Mouse (Mus musculus) heart, embryonic 15.5 days (tissue): ENCODE results near the gene Imp4. TPM values are rescaled to one million over a fixed set of nuclear protein-coding genes. Genes with fewer than 3 reads are reported as not detected.

Source experiments
- ATAC-seq: fragments of 200-750 bp; cut with Nextera tagmentation; replicated peaks from 2 replicates; pipeline ENCODE4 v1.8.0; 2017; ENCODE audit warnings: low read depth, moderate TSS enrichment; ENCODE audit not compliant: insufficient number of reproducible peaks, insufficient read depth, low FRiP score
- H3K27ac ChIP-seq: fragments of 300-500 bp; sonication (generic); 2 replicates; pipeline ENCODE4 v1.5.1; 2015; ENCODE audit warnings: mild to moderate bottlenecking, inconsistent platforms
- H3K27me3 ChIP-seq: fragments of 300-500 bp; sonication (generic); 2 replicates; pipeline ENCODE4 v1.6.1; 2015; ENCODE audit warnings: inconsistent platforms
- H3K36me3 ChIP-seq: fragments of 300-500 bp; sonication (generic); 2 replicates; pipeline ENCODE4 v1.6.1; 2015; ENCODE audit warnings: mild to moderate bottlenecking, inconsistent platforms
- H3K4me1 ChIP-seq: fragments of 300-500 bp; sonication (generic); replicated peaks from 2 replicates; pipeline ENCODE4 v1.6.1; 2015; ENCODE audit warnings: inconsistent platforms
- H3K4me2 ChIP-seq: fragments of 300-500 bp; sonication (generic); 2 replicates; pipeline ENCODE4 v1.6.1; 2015; ENCODE audit warnings: inconsistent platforms, mild to moderate bottlenecking, moderate library complexity
- H3K4me3 ChIP-seq: fragments of 300-500 bp; sonication (generic); 2 replicates; pipeline ENCODE4 v1.5.1; 2015; ENCODE audit warnings: mild to moderate bottlenecking, inconsistent platforms
- H3K9ac ChIP-seq: fragments of 300-500 bp; sonication (generic); 2 replicates; pipeline ENCODE4 v1.6.1; 2015; ENCODE audit warnings: mild to moderate bottlenecking, inconsistent platforms
- H3K9me3 ChIP-seq: fragments of 300-500 bp; sonication (generic); replicated peaks from 2 replicates; pipeline ENCODE4 v1.6.1; 2016; ENCODE audit warnings: inconsistent platforms
- WGBS: fragments of 180-500 bp; shearing (Covaris S2); methylation state at CpG from one replicate; pipeline ENCODE4 v1.1.7; 2015; ENCODE audit warnings: mixed read lengths; 5-methylcytosine and 5-hydroxymethylcytosine counted together
- polyA plus RNA-seq: library from polyadenylated mRNA; unstranded; fragments of >200 nt; fragmentation: Nextera tagmentation; extraction: Ambion mirVana; gene quantifications from 2 replicates; pipeline ENCODE4 v1.2.1, GENCODE M21; 2015

The Imp4 gene
- polyA plus RNA-seq: 50.2 and 63.2 TPM in 2 replicates

DNA sequence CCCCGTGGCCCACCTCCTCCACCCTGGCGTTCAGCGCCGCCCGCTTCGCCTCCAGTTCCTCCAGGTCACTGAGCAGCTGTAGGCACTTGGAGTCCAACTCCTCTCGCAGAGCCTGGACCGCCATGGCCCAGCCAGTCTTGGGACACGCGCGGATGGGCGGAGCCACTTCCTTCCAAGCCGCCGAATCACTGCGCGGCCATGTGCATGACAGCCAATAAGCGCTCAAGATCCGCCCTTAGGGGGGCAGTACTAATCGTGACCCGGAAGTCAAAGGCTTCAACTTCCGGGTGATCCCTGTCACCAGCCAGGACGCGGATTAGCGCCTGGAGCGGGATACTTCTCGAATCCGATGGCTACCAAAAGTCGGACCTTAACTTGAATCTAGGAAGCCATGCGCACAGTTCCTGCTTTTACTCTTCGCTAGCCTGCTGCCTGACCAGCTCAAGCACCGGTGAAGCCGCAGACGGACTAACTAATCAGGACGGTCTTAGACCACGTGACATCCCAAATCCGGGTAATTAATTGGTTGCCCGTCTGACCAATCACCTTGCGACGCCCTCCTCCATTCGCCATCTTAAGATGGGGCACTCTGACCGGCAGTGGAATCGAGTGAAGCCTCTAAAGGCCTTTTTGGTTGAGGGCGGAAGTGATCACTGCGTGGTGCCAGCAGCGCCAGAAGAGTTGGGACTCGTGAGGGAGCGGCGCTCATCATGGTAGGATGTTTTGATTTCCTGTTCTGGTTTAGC is at the start of gene Imp4, which contains the start of gene Ccdc115:
Gene Imp4, plus strand, starts transcription at position 637 of the 746 bp plus-strand sequence.
Gene Ccdc115, minus strand, starts transcription at position 458 of the 746 bp plus-strand sequence.
- Histone ChIP-seq H3K4me1 (peaks cover 20% of the 10 kb centered on the region), H3K4me2 (peak within 1 kb of the TSS; percentile 82), H3K4me3 (peak within 1 kb of the TSS; percentile 72), H3K9ac (peak within 1 kb of the TSS; percentile 70), H3K9me3 (no peaks in the 10 kb centered on the region), H3K36me3 (peaks cover 26% of the 10 kb centered on the region), H3K27ac (peak within 1 kb of the TSS; percentile 79), H3K27me3 (no peaks in the 10 kb centered on the region)
- under 1% methylated on average over 48 of the region's 48 CpGs for WGBS
- peak; percentile 96 for ATAC-seq

DNA sequence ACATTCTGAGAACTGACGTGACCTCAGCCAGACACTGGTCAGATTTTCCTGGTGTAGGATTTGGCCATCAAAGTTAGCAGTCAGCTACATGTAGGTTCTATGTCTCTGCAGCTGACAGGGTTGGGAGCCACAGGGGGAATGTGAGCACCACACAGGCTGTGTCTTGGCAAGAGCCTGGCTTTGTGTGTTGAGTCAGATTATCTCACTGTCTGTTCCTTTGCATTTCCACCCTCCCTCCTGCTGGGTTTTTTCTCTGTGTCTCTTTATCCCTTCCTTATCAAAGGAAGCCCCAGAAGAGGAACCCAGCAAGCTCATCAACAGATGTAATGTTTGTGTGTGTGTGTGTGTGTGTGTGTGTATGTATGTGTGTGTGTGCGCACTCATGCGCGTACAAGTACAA is 43.3 kb upstream of the Imp4 start:
- no peak overlapping the region for H3K4me3 ChIP-seq
- no peaks in the 10 kb centered on the region for H3K36me3 ChIP-seq
- no peak overlapping the region for H3K4me2 ChIP-seq
- no peaks in the 10 kb centered on the region for H3K9me3 ChIP-seq
- WGBS: 86% methylated on average over 4 of the region's 4 CpGs
- H3K27ac ChIP-seq: no peak overlapping the region
- H3K27me3 ChIP-seq: no peaks in the 10 kb centered on the region
- H3K9ac ChIP-seq: no peak overlapping the region
- no peak for ATAC-seq
- peaks cover 3% of the 10 kb centered on the region; the same call in 1 of the 2 replicates for H3K4me1 ChIP-seq

DNA sequence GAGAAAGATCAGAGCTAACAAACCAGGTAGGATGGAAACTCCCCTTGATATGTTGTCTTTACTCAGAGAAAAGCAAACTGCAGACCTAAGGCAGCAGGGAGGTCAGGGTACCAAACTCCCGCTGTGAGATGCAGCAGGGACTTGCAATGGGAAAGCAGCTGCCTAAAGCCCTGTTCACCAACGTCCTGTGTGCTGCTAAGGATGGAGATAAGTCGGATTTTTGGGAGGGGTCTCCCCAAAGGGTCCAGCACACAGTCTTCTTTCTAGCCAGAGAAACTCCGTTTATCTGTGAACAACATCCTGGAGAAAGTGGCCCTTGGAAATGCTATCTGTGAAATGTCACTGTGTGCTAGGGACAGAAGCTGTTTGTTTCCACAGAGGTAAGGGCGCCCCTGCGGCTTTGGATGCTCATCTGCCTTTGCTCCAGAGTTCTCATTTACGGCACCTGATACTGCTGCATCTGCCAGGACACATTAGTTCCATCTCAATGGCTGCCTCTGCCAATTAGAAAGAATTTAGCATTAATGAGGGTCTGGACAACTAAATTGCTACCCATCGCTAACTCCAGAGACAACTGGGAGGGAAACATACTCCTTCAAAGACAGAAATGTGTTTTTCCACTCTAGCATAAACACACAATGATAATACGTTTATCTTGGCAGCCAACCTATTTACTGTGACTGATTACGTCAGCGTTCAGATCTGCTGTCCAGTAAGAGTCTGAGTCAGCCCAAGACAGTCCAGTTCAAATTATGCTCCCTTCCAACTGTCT is 40.3 kb upstream of the Imp4 start:
- no peaks in the 10 kb centered on the region for H3K9me3 ChIP-seq
- ATAC-seq: peak; percentile 55; the same call in 1 of the 2 replicates
- H3K36me3 ChIP-seq: no peaks in the 10 kb centered on the region
- H3K4me1 ChIP-seq: peaks cover 3% of the 10 kb centered on the region; the same call in 1 of the 2 replicates
- no peak overlapping the region for H3K27ac ChIP-seq
- H3K27me3 ChIP-seq: no peaks in the 10 kb centered on the region
- H3K4me2 ChIP-seq: no peak overlapping the region
- WGBS: 34% methylated on average over 11 of the region's 11 CpGs
- H3K9ac ChIP-seq: no peak overlapping the region
- no peak overlapping the region for H3K4me3 ChIP-seq

DNA sequence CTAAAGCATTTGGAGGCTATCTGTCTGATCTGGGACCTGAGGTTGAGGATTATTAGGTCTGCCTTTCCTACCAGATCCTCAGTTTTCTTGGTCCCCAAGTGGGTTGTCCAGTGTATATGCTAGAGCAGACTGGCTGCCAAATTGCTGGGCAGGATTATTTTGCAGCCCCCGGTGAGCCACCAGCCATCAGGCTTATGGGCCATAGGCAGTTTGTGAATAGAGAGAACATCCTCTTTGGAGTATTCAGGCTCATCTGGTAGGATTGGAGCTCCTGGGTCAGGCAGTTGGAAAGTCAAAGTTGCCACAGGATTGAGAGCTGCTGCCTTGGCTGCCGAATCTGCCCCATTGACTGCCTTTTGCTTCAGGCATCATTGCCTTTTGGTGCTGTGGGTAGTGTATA is 11.2 kb upstream of the Imp4 start:
- WGBS: 92% methylated on average over 2 of the region's 2 CpGs
- no peaks in the 10 kb centered on the region for H3K27me3 ChIP-seq
- no peak overlapping the region for H3K27ac ChIP-seq
- peaks cover 5% of the 10 kb centered on the region for H3K4me1 ChIP-seq
- no peak overlapping the region for H3K9ac ChIP-seq
- H3K4me2 ChIP-seq: no peak overlapping the region
- H3K9me3 ChIP-seq: peaks cover 15% of the 10 kb centered on the region
- H3K4me3 ChIP-seq: no peak overlapping the region
- H3K36me3 ChIP-seq: peaks cover 17% of the 10 kb centered on the region
- ATAC-seq: no peak

DNA sequence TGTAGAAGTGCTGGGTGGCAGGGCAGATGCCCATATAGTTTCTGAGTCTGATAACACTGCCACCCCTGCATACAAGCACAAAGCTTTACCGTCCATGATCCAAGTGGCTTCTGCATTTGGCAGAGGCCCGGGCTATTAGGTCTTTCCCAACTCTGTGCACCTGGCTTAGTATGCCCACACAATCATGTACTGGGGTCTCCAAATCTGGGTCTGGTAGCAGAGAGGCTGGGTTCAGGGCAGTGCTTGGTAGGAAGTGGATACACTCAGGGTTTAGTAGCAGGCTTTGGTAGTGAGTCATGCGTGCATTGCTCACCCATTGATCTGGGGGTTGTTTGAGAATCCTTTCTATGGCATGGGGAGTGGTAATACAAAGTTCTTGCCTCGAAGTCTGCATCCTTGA is 10.4 kb upstream of the Imp4 start:
- no peak overlapping the region for H3K4me3 ChIP-seq
- 91% methylated on average over 4 of the region's 4 CpGs for WGBS
- no peak overlapping the region for H3K4me2 ChIP-seq
- H3K36me3 ChIP-seq: peaks cover 17% of the 10 kb centered on the region
- no peak for ATAC-seq
- H3K27ac ChIP-seq: no peak overlapping the region
- peaks cover 13% of the 10 kb centered on the region for H3K4me1 ChIP-seq
- H3K9me3 ChIP-seq: peaks cover 15% of the 10 kb centered on the region
- H3K27me3 ChIP-seq: no peaks in the 10 kb centered on the region
- no peak overlapping the region for H3K9ac ChIP-seq

DNA sequence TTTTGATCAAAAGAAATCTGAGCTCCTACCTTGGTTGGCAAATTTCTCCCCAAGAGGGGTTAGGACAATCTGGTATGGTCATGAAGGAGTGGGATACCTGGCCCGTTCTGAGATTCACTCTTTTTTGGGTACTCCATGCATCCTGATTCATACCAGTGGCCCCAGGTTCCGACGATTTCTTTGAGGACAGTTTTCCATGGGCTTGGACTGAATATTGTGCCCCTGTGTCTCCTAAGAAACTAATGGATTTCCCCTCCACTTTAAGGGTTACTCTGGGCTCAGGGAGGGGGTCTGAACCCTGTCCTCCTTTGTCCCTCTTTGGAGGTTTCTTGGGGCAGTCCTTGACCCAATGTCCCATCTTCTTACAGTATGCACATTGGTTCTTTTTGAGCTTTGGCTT is 8.7 kb upstream of the Imp4 start:
- WGBS: 94% methylated on average over 3 of the region's 3 CpGs
- Histone ChIP-seq H3K27me3 (no peaks in the 10 kb centered on the region), H3K4me2 (no peak overlapping the region), H3K9ac (no peak overlapping the region), H3K9me3 (peaks cover 15% of the 10 kb centered on the region), H3K36me3 (peaks cover 17% of the 10 kb centered on the region), H3K4me1 (peaks cover 18% of the 10 kb centered on the region), H3K4me3 (no peak overlapping the region), H3K27ac (no peak overlapping the region)
- ATAC-seq: no peak

DNA sequence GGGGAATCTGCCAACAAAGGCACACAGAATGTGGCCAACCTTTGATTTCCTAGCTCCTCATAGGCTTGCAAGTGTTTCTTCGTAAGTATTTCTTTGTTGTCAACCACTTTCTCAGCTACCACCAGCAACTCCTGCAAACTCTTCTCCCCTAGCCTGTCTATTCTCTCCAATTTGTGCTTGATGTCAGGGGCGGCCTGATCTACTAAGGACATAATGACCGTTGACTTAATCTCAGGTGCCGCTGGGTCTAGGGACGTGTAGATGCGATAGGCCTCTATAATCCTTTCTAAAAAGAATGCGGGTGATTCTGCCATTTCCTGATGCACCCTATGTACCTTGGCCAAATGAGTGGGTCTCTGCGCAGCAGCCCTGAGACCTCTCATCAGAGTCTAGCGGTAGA is 8.2 kb upstream of the Imp4 start:
- H3K9ac ChIP-seq: no peak overlapping the region
- no peak overlapping the region for H3K27ac ChIP-seq
- H3K9me3 ChIP-seq: peaks cover 15% of the 10 kb centered on the region
- no peaks in the 10 kb centered on the region for H3K27me3 ChIP-seq
- H3K36me3 ChIP-seq: peaks cover 17% of the 10 kb centered on the region
- 96% methylated on average over 9 of the region's 9 CpGs for WGBS
- H3K4me3 ChIP-seq: no peak overlapping the region
- no peak for ATAC-seq
- peaks cover 18% of the 10 kb centered on the region for H3K4me1 ChIP-seq
- H3K4me2 ChIP-seq: no peak overlapping the region

DNA sequence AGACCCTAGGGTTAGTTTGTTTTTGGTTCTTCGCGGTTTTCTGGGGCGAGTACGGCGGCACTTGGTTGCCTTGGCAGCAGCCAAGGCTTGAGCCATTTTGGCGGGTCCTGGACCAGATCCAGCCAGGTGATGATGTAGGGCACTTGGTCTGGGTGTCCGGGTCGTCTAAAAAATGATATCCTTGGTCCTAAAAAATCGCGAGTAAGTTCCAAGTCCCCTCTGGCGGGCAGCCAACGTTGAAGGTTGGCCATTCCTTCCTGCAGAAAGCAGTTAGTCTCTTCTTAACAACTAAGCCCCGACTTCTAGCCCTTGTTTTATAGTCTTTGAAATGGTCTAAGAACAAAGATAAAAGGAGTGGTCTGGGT is 7.3 kb upstream of the Imp4 start:
- H3K36me3 ChIP-seq: peaks cover 21% of the 10 kb centered on the region
- whole genome bisulfite sequencing: 53% methylated on average over 13 of the region's 13 CpGs
- peak overlapping the region; percentile 65; the same call in 1 of the 2 replicates for H3K9ac ChIP-seq
- H3K9me3 ChIP-seq: peaks cover 15% of the 10 kb centered on the region
- peak overlapping the region; percentile 81 for H3K4me3 ChIP-seq
- H3K4me1 ChIP-seq: peaks cover 18% of the 10 kb centered on the region
- no peaks in the 10 kb centered on the region for H3K27me3 ChIP-seq
- no peak for ATAC-seq
- peak overlapping the region; percentile 82 for H3K4me2 ChIP-seq
- no peak overlapping the region for H3K27ac ChIP-seq

DNA sequence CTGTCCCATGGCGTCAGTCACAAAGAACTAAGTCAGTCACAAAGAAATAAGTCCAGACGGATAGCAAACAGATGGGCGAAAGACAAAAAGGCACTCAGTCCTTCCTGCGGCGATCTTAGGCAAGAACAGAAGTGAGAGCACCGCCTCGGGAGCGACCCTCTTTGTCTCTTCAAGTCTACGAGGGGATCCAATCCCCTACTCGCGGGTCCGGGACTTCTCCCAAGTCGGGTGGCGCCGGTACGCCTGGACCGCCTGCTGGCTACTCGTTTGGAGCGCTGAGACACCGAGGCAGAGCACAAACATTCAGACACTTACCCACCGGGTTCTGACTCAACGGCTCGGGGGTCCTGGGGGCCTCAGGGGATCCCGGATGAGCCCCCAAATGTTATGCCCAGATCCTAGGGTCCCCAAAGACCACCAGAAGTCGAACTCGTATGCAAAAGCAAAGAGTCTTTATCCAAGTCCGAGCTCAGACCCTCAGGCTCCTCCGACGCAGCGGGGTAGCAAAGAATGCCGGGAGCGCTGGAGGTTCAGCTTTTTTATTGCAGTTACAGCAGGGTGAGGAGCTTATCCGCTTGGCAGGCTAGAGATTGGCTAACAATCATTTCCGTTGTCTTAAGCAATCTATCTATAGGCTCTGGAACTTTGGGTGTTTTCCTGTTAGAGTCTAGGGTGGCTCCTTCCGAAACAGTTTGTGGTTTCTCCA is 6.7 kb upstream of the Imp4 start:
- Histone ChIP-seq H3K27ac (peak overlapping the region; percentile 84), H3K4me2 (peak overlapping the region; percentile 82), H3K27me3 (no peaks in the 10 kb centered on the region), H3K9me3 (peaks cover 15% of the 10 kb centered on the region), H3K4me1 (peaks cover 18% of the 10 kb centered on the region), H3K4me3 (peak overlapping the region; percentile 81), H3K36me3 (peaks cover 21% of the 10 kb centered on the region), H3K9ac (peak overlapping the region; percentile 65)
- 15% methylated on average over 35 of the region's 35 CpGs for WGBS
- peak; percentile 19; the same call in 1 of the 2 replicates for ATAC-seq

DNA sequence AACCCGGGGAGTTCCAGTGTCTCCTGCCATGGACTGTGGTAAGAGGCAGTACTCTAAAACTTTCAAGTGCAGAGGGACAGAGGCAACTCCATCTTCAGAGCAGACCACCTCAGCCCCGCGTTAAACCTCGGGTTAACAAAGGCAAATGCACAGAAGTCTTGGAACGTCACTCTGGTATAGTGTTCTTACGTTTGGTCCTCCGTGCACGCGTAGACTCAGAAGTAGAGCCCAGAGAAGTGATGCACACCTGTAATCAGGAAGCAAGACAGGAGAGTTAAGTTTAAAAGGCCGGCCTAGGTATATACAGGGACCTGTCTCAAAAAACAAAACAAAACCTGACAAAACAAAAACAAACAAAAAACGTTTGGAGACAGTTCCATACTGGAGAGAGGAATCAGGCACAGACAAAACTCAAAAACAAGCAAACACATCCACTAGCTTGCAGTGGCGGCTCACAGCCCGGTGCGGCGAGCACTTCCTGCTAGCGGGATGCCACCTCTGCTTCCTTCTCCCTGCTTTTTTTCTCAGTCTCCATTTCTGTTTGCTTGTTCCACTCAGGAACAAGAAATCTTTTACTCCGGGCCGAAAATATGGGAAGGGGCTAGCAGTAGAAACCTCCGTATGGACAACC is 5.6 kb upstream of the Imp4 start:
- no peak for ATAC-seq
- Histone ChIP-seq H3K36me3 (peaks cover 21% of the 10 kb centered on the region), H3K4me3 (peak overlapping the region; percentile 81), H3K27ac (peak overlapping the region; percentile 84), H3K4me2 (peak overlapping the region; percentile 82), H3K9ac (no peak overlapping the region), H3K9me3 (peaks cover 15% of the 10 kb centered on the region), H3K4me1 (peaks cover 25% of the 10 kb centered on the region), H3K27me3 (no peaks in the 10 kb centered on the region)
- WGBS: 11% methylated on average over 19 of the region's 19 CpGs
